Mouse (Mus musculus) forebrain, embryonic 15.5 days (tissue): ENCODE measurements around the gene Ccdc130. TPM values are rescaled to one million over a fixed set of nuclear protein-coding genes. Genes with fewer than 3 reads are reported as not detected.

ENCODE experiments used
- ATAC-seq: fragments of 200-750 bp; cut with Nextera tagmentation; replicated peaks from 2 replicates; pipeline ENCODE4 v1.8.0; 2017; ENCODE audit warnings: mild to moderate bottlenecking, moderate TSS enrichment, moderate library complexity
- H3K27ac ChIP-seq: fragments of 300-500 bp; sonication (generic); replicated peaks from 2 replicates; pipeline ENCODE4 v1.5.1; 2015; ENCODE audit warnings: mild to moderate bottlenecking, inconsistent platforms
- H3K27me3 ChIP-seq: fragments of 300-500 bp; sonication (generic); 2 replicates; pipeline ENCODE4 v1.6.1; 2015; ENCODE audit warnings: inconsistent platforms
- H3K36me3 ChIP-seq: fragments of 300-500 bp; sonication (generic); 2 replicates; pipeline ENCODE4 v1.6.1; 2015; ENCODE audit warnings: mild to moderate bottlenecking, inconsistent platforms
- H3K4me1 ChIP-seq: fragments of 300-500 bp; sonication (generic); 2 replicates; pipeline ENCODE4 v1.6.1; 2015; ENCODE audit warnings: inconsistent platforms
- H3K4me2 ChIP-seq: fragments of 300-500 bp; sonication (generic); replicated peaks from 2 replicates; pipeline ENCODE4 v1.6.1; 2015; ENCODE audit warnings: mild to moderate bottlenecking, inconsistent platforms
- H3K4me3 ChIP-seq: fragments of 300-500 bp; sonication (generic); 2 replicates; pipeline ENCODE4 v1.5.1; 2015; ENCODE audit warnings: mild to moderate bottlenecking, inconsistent platforms
- H3K9ac ChIP-seq: fragments of 300-500 bp; sonication (generic); replicated peaks from 2 replicates; pipeline ENCODE4 v1.6.1; 2015; ENCODE audit warnings: mild to moderate bottlenecking, inconsistent platforms
- H3K9me3 ChIP-seq: fragments of 300-500 bp; sonication (generic); 2 replicates; pipeline ENCODE4 v1.6.1; 2016; ENCODE audit warnings: inconsistent platforms
- WGBS: fragments of 180-500 bp; shearing (Covaris S2); methylation state at CpG from one replicate; pipeline ENCODE4 v1.1.7; 2015; ENCODE audit warnings: mixed read lengths; 5-methylcytosine and 5-hydroxymethylcytosine counted together
- microRNA counts: library from miRNA; unstranded; fragments of <30 nt; microRNA quantifications from one replicate; lab custom pipeline; 2016
- microRNA-seq: library from miRNA; unstranded; fragments of <30 nt; microRNA quantifications from one replicate; pipeline ENCODE4, GENCODE M21; 2016
- polyA plus RNA-seq: library from polyadenylated mRNA; unstranded; fragments of >200 nt; fragmentation: Nextera tagmentation; extraction: Ambion mirVana; gene quantifications from 2 replicates; pipeline ENCODE4 v1.2.1, GENCODE M21; 2015

Gene Ccdc130
- polyA plus RNA-seq, 1 experiment from 2014 or later: 24.5 TPM

DNA sequence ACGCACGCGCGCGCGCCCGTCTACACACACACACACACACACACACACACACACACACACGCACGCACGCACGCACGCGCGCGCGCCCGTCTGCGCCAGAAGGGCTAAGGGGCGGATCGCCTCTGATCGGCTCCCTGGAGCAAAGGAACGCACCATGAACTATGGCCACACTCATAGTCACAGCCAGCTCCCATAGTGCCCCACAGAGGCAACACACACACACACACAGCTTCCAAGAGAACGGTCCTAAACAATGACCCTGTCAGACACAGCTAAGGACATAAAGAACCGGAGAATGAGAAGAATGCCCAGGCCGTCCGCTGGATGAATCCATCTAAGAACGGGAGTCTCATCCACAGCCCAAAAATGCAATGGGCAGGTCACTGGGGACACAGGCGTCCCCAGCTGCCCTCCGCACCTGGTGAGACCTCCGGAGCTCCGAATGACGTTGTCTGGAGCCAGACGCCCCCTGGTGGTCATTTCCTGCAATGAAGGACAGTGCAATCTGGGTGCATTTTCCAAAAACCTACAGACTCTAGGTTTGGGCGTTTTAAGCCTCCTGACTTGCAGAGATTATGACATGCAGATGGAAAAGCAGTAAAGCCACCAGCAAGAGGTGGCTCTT is 59.9 kb downstream of the Ccdc130 start:
- Histone ChIP-seq H3K27ac (no peak overlapping the region), H3K9ac (no peak overlapping the region), H3K9me3 (no peaks in the 10 kb centered on the region), H3K36me3 (peaks cover 40% of the 10 kb centered on the region), H3K4me3 (no peak overlapping the region), H3K27me3 (no peaks in the 10 kb centered on the region), H3K4me1 (peaks cover 31% of the 10 kb centered on the region), H3K4me2 (peak overlapping the region; percentile 32; the same call in 1 of the 2 replicates)
- WGBS: 55% methylated on average over 34 of the region's 34 CpGs
- peak; percentile 35; the same call in 1 of the 2 replicates for ATAC-seq

DNA sequence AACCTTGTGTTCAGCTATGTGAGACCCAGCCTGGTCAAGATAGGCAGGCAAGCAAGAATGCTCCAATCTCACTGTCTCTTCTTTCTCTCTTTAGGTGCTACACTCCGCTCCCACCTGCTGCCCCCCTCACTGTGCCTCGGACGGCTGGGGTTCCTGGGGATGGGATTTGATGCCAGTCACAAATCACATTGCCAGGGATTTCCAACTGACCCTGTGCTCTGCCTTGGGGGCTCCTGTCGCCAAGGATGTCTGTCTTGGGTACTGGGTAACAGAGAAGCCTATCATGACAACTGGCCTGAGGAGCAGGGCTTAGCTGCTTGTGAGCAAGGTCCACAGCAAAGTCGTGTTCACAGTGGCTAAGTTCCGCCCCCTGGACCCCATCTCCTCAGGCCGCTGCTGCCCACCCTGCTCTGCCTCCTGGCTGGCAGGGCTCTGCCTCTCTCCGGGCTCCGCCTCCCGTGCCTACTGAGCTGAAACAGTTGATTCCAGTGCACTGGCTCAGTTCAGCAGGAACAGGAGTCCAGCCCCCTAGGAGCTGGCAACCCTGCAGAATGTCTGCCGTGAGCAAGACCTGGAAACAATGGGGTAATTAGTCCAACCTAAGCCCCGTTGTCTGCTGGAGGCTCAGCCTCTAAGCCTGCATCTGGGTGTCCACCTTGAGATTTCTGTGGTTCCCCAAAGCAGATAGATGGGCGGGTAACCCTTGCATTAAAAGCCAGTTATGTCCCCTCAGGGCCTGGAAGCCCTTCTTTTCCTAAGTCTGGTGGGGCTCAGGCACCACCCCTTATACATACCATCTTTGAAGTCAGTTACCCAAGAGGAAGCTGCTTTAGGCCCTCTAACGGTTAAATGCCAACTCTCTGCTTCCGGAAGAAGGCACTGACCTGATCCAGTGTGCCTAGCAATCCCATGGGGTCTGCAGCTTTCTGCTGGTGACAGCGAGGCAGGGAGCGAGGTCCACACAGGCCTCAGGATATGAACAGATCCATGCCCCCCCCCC is 61.5 kb downstream of the Ccdc130 start:
- H3K4me2 ChIP-seq: no peak overlapping the region
- H3K4me1 ChIP-seq: peaks cover 35% of the 10 kb centered on the region
- 37% methylated on average over 17 of the region's 17 CpGs for WGBS
- 0 out of 2 replicates have a peak overlapping the region, but pooled peaks have one; percentile 1 for H3K9ac ChIP-seq
- H3K36me3 ChIP-seq: peaks cover 27% of the 10 kb centered on the region
- peak overlapping the region; percentile 28; the same call in 1 of the 2 replicates for H3K27ac ChIP-seq
- no peaks in the 10 kb centered on the region for H3K9me3 ChIP-seq
- no peak; the same call in 1 of the 2 replicates for ATAC-seq
- H3K27me3 ChIP-seq: no peaks in the 10 kb centered on the region
- H3K4me3 ChIP-seq: no peak overlapping the region

DNA sequence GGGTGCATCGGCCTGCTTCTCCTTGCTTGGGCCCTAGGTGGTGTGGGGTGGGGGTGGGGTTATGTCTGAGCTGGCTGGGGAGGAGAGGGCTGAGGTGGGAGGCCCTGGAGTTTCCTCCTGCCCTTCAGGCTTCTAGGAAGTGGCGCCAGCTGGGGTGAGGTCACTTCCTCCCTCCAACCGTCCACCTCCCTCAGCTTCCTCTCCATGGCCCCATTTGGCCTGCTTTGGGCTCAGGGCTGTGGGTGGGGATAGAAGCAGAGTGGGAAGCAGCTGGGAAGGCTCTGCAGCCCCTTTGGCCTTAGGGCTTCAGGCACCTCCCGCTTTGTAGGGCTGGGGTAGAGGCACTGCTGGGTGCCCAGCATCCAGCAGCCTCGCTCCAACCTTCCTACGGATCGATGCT is 62.4 kb downstream of the Ccdc130 start:
- Histone ChIP-seq H3K4me1 (peaks cover 43% of the 10 kb centered on the region), H3K36me3 (peaks cover 20% of the 10 kb centered on the region), H3K27me3 (no peaks in the 10 kb centered on the region), H3K4me3 (no peak overlapping the region), H3K9me3 (no peaks in the 10 kb centered on the region), H3K9ac (no peak overlapping the region), H3K27ac (no peak overlapping the region), H3K4me2 (no peak overlapping the region)
- ATAC-seq: no peak
- WGBS: 71% methylated on average over 7 of the region's 7 CpGs

MicroRNA genes within 50 kb of the gene (microRNA counts, 519-probe panel; counts per million panel counts)
- microRNA mmu-miR-23a (lab: Ali Mortazavi, UCI): 3,333 counts per million, percentile 79 among the panel's probes with 10 or more counts
- 3,333 counts per million, percentile 79 among the panel's probes with 10 or more counts for microRNA mmu-miR-27a (lab: Ali Mortazavi, UCI)

Small RNAs within 50 kb of the gene (microRNA-seq; reads per million reads assigned to microRNA genes)
- gene Mir23a: 5,713 reads per million, percentile 92 among the genes with 10 or more reads in this experiment
- not detected for gene Mir24-2
- gene Mir27a: 103 reads per million, percentile 54 among the genes with 10 or more reads in this experiment
- not detected for gene Mir3074-2

Other genes starting within 250 kb of the Ccdc130 start
- 0.94 and 2.6 TPM in 2 replicates for gene Palm3, start 248.9 kb downstream of the Ccdc130 start, polyA plus RNA-seq
- 0.41 and 0.68 TPM in 2 replicates for gene Il27ra, start 227.8 kb downstream of the Ccdc130 start, polyA plus RNA-seq
- not detected in 2 replicates for gene Rln3, start 225.4 kb downstream of the Ccdc130 start, polyA plus RNA-seq
- 1.2 and 1.3 TPM in 2 replicates for gene Gm10643, start 205.2 kb downstream of the Ccdc130 start, polyA plus RNA-seq
- 9.1 and 9.5 TPM in 2 replicates for gene Rfx1, start 203.5 kb downstream of the Ccdc130 start, polyA plus RNA-seq
- 17.8 and 19.3 TPM in 2 replicates for gene Dcaf15, start 165.6 kb downstream of the Ccdc130 start, polyA plus RNA-seq
- 0.32 TPM in 2 replicates for gene Podnl1, start 144.4 kb downstream of the Ccdc130 start, polyA plus RNA-seq
- 32.4 and 34.8 TPM in 2 replicates for gene Cc2d1a, start 122.4 kb downstream of the Ccdc130 start, polyA plus RNA-seq
- 2.4 and 2.7 TPM in 2 replicates for gene 4930432K21Rik, start 122.4 kb downstream of the Ccdc130 start, polyA plus RNA-seq
- gene Nanos3, start 85.2 kb downstream of the Ccdc130 start, polyA plus RNA-seq: 6.2 and 7.1 TPM in 2 replicates
- 41.1 and 42.8 TPM in 2 replicates for gene Zswim4, start 33.3 kb downstream of the Ccdc130 start, polyA plus RNA-seq
- 233 and 252 TPM in 2 replicates for gene D8Ertd738e, start 20.7 kb downstream of the Ccdc130 start, polyA plus RNA-seq
- gene Mri1, start 13.1 kb downstream of the Ccdc130 start, polyA plus RNA-seq: 53.3 and 58.8 TPM in 2 replicates
- gene Cacna1a, start 118.1 kb upstream of the Ccdc130 start, polyA plus RNA-seq: 12.9 and 13.0 TPM in 2 replicates